Mouse (Mus musculus): ENCODE data around the gene Ankrd42. TPM values are rescaled to one million over a fixed set of nuclear protein-coding genes. Genes with fewer than 3 reads are reported as not detected.
A peak's percentile ranks its signal among the peaks of the same experiment; 100 is the strongest.

The Ankrd42 gene
- polyA plus RNA-seq, 1 experiment from 2014 or later, result 8.4 TPM

DNA sequence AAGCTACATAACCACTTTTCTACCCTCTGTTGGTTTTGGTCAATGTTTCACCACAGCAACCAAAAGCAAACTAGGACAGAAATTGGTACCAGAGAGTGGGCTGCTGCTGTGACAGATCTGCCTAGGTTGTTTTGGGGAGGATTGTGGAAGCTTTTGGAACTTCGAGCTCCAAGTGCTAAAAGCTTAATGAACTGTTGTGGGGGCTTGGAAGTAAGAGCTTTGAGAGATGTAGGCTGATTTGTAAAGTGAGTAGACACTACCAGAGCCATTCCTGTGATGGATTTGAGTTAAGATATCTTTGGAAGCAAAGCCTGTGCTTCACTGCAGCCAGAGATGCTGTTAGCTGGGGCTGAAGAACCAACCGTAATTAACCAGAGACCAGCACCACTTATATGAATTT is 46.1 kb downstream of the Ankrd42 start:
- no peaks in the 10 kb centered on the region for H3K4me1 ChIP-seq (replicated peaks; ENCODE audit: control insufficient read depth, insufficient read depth, low read length)
- ATAC-seq (ENCODE audit: low read depth), result no peak
- H3K9me3 ChIP-seq (ENCODE audit: control insufficient read depth, low read length), result no peaks in the 10 kb centered on the region
- H3K36me3 ChIP-seq (ENCODE audit: control insufficient read depth, insufficient read depth, low read length), result no peaks in the 10 kb centered on the region
- WGBS, result 76% methylated on average over 2 of the region's 2 CpGs
- H3K4me3 ChIP-seq (ENCODE audit: low read length), result no peak overlapping the region
- H3K4me2 ChIP-seq (ENCODE audit: low read depth, low read length), result no peak overlapping the region
- H3K27ac ChIP-seq (ENCODE audit: low read length), result no peak overlapping the region
- H3K27me3 ChIP-seq (ENCODE audit: control insufficient read depth, insufficient read depth, low read depth, low read length), result no peaks in the 10 kb centered on the region
- H3K9ac ChIP-seq (ENCODE audit: low read length), result no peak overlapping the region

GRCm38 (mm10) chr7:92589986-92590385 is 47.0 kb downstream of the Ankrd42 start:
- no peaks in the 10 kb centered on the region for H3K4me1 ChIP-seq (replicated peaks; ENCODE audit: control insufficient read depth, insufficient read depth, low read length)
- no peak overlapping the region for H3K4me3 ChIP-seq (ENCODE audit: low read length)
- H3K27ac ChIP-seq (ENCODE audit: low read length), result no peak overlapping the region
- 85% methylated on average over 7 of the region's 7 CpGs for WGBS
- H3K9me3 ChIP-seq (ENCODE audit: control insufficient read depth, low read length), result no peaks in the 10 kb centered on the region
- ATAC-seq (ENCODE audit: low read depth), result no peak
- no peak overlapping the region for H3K4me2 ChIP-seq (ENCODE audit: low read depth, low read length)
- no peaks in the 10 kb centered on the region for H3K36me3 ChIP-seq (ENCODE audit: control insufficient read depth, insufficient read depth, low read length)
- no peak overlapping the region for H3K9ac ChIP-seq (ENCODE audit: low read length)
- H3K27me3 ChIP-seq (ENCODE audit: control insufficient read depth, insufficient read depth, low read depth, low read length), result no peaks in the 10 kb centered on the region

DNA sequence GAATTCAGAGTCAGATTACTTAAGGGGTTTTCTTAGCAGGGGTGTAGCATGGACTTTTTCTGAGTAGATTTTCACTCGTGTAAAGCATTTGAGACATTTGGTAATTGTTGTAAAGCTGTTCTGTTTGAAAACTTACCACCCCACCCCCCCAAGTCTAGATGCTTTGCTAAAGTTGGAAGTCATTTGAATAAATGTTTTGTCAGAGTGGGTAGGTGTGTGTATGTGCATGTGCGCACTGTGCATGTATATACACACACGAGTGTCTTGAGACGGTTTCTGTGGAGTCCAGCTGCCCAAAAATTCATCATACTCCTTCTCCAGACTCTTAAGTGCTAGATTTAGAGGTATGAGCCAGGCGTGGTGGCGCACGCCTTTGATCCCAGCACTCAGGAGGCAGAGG is 53.4 kb downstream of the Ankrd42 start:
- H3K9me3 ChIP-seq (ENCODE audit: control insufficient read depth, low read length), result no peaks in the 10 kb centered on the region
- 85% methylated on average over 7 of the region's 7 CpGs for WGBS
- H3K36me3 ChIP-seq (ENCODE audit: control insufficient read depth, insufficient read depth, low read length), result 0 out of 2 replicates have a peak, but pooled peaks cover 2% of the 10 kb centered on the region
- no peak overlapping the region for H3K9ac ChIP-seq (ENCODE audit: low read length)
- no peaks in the 10 kb centered on the region for H3K4me1 ChIP-seq (replicated peaks; ENCODE audit: control insufficient read depth, insufficient read depth, low read length)
- H3K27ac ChIP-seq (ENCODE audit: low read length), result no peak overlapping the region
- no peak overlapping the region for H3K4me2 ChIP-seq (ENCODE audit: low read depth, low read length)
- ATAC-seq (ENCODE audit: low read depth), result no peak
- H3K27me3 ChIP-seq (ENCODE audit: control insufficient read depth, insufficient read depth, low read depth, low read length), result no peaks in the 10 kb centered on the region
- no peak overlapping the region for H3K4me3 ChIP-seq (ENCODE audit: low read length)

DNA sequence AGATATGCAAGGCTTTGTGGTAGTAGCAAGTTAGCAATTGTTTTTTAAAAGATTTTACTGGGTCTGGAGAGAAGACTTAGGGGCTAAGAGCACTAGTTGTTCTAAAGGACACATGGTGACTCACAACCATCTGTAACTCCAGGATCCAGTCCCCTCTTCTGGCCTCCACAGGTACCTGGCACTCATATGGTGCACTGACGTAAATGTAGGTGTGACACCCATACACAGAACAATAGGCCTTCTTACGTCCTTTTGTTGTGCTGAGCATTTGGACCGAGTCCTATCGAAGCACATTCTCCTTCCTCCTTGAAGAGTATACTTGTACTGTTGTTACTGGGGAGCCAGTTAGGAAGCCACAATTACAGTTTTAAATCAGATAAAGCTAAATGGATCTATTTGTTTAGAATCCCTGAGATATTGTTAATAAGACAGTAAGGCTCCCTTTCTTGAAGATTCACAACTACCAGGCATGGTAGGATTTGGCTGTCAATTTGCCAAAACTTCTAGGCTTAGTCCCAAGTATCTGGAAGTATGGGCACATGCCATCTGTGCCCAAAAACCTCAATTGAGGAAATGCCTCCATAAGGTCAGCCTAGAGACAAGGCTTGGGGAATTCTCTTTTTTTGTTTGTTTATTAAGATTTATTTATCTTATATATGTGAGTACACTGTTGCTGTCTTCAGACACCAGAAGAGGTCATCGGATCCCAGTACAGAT is 56.3 kb downstream of the Ankrd42 start:
- Histone ChIP-seq H3K27ac (ENCODE audit: low read length) (no peak overlapping the region), H3K4me1 (replicated peaks; ENCODE audit: control insufficient read depth, insufficient read depth, low read length) (no peaks in the 10 kb centered on the region), H3K9me3 (ENCODE audit: control insufficient read depth, low read length) (no peaks in the 10 kb centered on the region), H3K4me3 (ENCODE audit: low read length) (no peak overlapping the region), H3K36me3 (ENCODE audit: control insufficient read depth, insufficient read depth, low read length) (0 out of 2 replicates have a peak, but pooled peaks cover 6% of the 10 kb centered on the region), H3K4me2 (ENCODE audit: low read depth, low read length) (no peak overlapping the region), H3K27me3 (ENCODE audit: control insufficient read depth, insufficient read depth, low read depth, low read length) (no peaks in the 10 kb centered on the region), H3K9ac (ENCODE audit: low read length) (no peak overlapping the region)
- no peak for ATAC-seq (ENCODE audit: low read depth)
- WGBS, result 82% methylated on average over 5 of the region's 5 CpGs

DNA sequence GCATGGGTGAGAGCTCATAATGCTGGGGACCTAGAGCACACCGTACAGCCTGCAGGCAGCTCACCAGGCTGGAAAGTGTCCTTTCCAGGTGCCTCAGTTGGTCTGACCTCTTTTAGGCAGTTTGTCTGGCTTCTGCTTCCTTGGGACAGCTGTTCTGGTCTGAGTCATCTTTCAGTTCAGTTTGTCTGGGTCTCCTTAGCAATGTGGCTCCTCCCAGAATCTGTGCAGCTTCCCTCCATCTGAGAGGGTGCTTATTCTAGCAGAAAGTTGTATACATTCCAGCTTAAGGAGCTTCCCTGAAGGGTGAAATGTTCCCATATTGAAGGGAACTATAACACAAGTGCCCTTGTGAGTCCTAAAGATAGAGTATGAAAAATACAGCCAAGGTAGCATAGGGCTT is 70.2 kb downstream of the Ankrd42 start:
- Histone ChIP-seq H3K4me3 (ENCODE audit: low read length) (no peak overlapping the region), H3K36me3 (ENCODE audit: control insufficient read depth, insufficient read depth, low read length) (no peaks in the 10 kb centered on the region), H3K9ac (ENCODE audit: low read length) (no peak overlapping the region), H3K4me1 (replicated peaks; ENCODE audit: control insufficient read depth, insufficient read depth, low read length) (peaks cover 4% of the 10 kb centered on the region), H3K4me2 (ENCODE audit: low read depth, low read length) (no peak overlapping the region), H3K9me3 (ENCODE audit: control insufficient read depth, low read length) (no peaks in the 10 kb centered on the region), H3K27me3 (ENCODE audit: control insufficient read depth, insufficient read depth, low read depth, low read length) (no peaks in the 10 kb centered on the region), H3K27ac (ENCODE audit: low read length) (no peak overlapping the region)
- 90% methylated on average over 1 of the region's 1 CpGs for WGBS
- ATAC-seq (ENCODE audit: low read depth), result no peak

DNA sequence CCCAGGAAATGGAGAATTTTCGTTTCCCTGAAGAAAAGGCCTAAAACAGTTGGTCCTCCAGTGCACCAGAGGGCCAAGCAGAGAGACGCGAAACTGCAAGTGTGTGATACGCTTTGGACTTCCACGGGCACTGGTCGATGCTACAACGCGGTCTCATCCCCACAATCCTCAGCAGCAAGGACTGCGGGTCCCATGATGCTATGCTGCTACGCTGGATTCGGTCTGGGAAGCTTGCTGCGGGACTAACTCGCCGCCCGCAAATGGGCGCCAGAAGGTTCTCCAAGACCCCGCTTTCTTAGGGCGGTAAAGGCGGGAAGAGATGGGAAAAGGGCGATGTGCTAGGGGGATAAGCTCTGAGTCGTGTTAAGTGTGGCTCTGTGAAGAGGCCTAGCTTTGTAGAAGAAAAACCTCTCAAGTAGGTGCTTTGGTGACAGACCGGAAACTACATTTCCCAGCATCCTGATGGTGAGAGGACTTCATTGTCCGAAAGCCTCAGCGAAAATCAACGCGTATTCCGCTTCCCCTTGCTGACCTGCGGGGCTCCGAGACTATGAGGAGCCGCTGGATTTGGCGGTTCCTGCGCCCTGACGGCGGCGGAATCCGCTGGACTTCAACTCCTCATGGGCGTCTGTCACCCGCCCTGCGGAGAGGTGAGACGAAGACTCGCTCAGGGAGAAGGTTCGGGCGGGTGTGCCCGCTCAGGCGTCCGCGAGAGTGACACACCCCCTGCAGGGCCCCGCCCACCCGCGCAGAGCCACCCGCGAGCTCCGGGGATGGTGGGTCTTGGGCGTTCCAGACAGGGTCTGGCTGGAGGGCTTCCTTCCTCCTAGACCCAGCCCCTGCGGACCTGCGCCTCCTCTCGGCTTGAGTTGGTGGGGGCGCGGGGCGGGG is 75.7 kb downstream of the Ankrd42 start, which contains the start of gene Ccdc90b:
TSS of gene Ccdc90b (plus strand) at position 164 of the 891 bp plus-strand sequence.
- Histone ChIP-seq H3K36me3 (ENCODE audit: control insufficient read depth, insufficient read depth, low read length) (no peaks in the 10 kb centered on the region), H3K4me2 (ENCODE audit: low read depth, low read length) (peak within 1 kb of the TSS; percentile 65), H3K4me3 (ENCODE audit: low read length) (peak within 1 kb of the TSS; percentile 93), H3K9ac (ENCODE audit: low read length) (peak within 1 kb of the TSS; percentile 89), H3K27me3 (ENCODE audit: control insufficient read depth, insufficient read depth, low read depth, low read length) (no peaks in the 10 kb centered on the region), H3K27ac (ENCODE audit: low read length) (peak within 1 kb of the TSS; percentile 98), H3K4me1 (replicated peaks; ENCODE audit: control insufficient read depth, insufficient read depth, low read length) (peaks cover 4% of the 10 kb centered on the region), H3K9me3 (ENCODE audit: control insufficient read depth, low read length) (no peaks in the 10 kb centered on the region)
- peak; percentile 99 for ATAC-seq (ENCODE audit: low read depth)
- WGBS, result under 1% methylated on average over 60 of the region's 60 CpGs

- 84% methylated on average over 2 of the region's 2 CpGs for WGBS
- no peaks in the 10 kb centered on the region for H3K27me3 ChIP-seq (ENCODE audit: control insufficient read depth, insufficient read depth, low read depth, low read length)
- ATAC-seq (ENCODE audit: low read depth), result no peak
These were observed 78.2 kb downstream of the Ankrd42 start for GRCm38 (mm10) chr7:92558744-92559143.

DNA sequence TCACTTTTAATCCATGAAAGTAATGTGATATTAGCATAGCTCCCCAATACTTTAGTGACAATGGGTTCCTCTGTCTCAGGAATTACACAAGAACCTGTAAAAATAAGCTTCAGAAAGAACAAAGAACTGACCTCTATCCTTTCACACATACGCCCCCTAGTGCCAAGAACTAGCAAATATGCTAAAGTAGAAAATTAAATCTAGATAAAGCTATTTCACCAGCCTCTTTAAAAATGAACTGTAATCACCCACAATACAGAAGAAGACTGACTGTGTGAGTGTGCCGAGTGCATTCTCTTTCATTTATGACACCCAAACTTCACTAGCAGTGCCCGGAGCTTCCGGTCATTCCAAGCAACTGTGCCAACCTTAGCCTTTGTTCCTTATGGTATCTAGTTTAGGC is 86.0 kb downstream of the Ankrd42 start:
- no peak overlapping the region for H3K9ac ChIP-seq (ENCODE audit: low read length)
- no peak overlapping the region for H3K4me3 ChIP-seq (ENCODE audit: low read length)
- WGBS, result 50% methylated on average over 4 of the region's 4 CpGs
- H3K9me3 ChIP-seq (ENCODE audit: control insufficient read depth, low read length), result no peaks in the 10 kb centered on the region
- H3K27me3 ChIP-seq (ENCODE audit: control insufficient read depth, insufficient read depth, low read depth, low read length), result no peaks in the 10 kb centered on the region
- H3K4me2 ChIP-seq (ENCODE audit: low read depth, low read length), result no peak overlapping the region
- H3K27ac ChIP-seq (ENCODE audit: low read length), result no peak overlapping the region
- H3K36me3 ChIP-seq (ENCODE audit: control insufficient read depth, insufficient read depth, low read length), result no peaks in the 10 kb centered on the region
- no peaks in the 10 kb centered on the region for H3K4me1 ChIP-seq (replicated peaks; ENCODE audit: control insufficient read depth, insufficient read depth, low read length)
- ATAC-seq (ENCODE audit: low read depth), result no peak

More at GRCm38 (mm10) chr7:92558744-92559143, 78.2 kb downstream of the Ankrd42 start:
- H3K36me3 ChIP-seq (ENCODE audit: control insufficient read depth, insufficient read depth, low read length), result no peaks in the 10 kb centered on the region
- no peak overlapping the region for H3K27ac ChIP-seq (ENCODE audit: low read length)
- peaks cover 4% of the 10 kb centered on the region for H3K4me1 ChIP-seq (replicated peaks; ENCODE audit: control insufficient read depth, insufficient read depth, low read length)
- H3K9ac ChIP-seq (ENCODE audit: low read length), result no peak overlapping the region
- no peak overlapping the region for H3K4me2 ChIP-seq (ENCODE audit: low read depth, low read length)
- H3K4me3 ChIP-seq (ENCODE audit: low read length), result no peak overlapping the region
- H3K9me3 ChIP-seq (ENCODE audit: control insufficient read depth, low read length), result no peaks in the 10 kb centered on the region

GRCm38 (mm10) chr7:92550248-92550989 is 86.5 kb downstream of the Ankrd42 start:
- no peaks in the 10 kb centered on the region for H3K9me3 ChIP-seq (ENCODE audit: control insufficient read depth, low read length)
- no peak for ATAC-seq (ENCODE audit: low read depth)
- no peaks in the 10 kb centered on the region for H3K4me1 ChIP-seq (replicated peaks; ENCODE audit: control insufficient read depth, insufficient read depth, low read length)
- H3K27me3 ChIP-seq (ENCODE audit: control insufficient read depth, insufficient read depth, low read depth, low read length), result no peaks in the 10 kb centered on the region
- WGBS, result 78% methylated on average over 6 of the region's 6 CpGs
- H3K9ac ChIP-seq (ENCODE audit: low read length), result no peak overlapping the region
- no peak overlapping the region for H3K4me2 ChIP-seq (ENCODE audit: low read depth, low read length)
- H3K36me3 ChIP-seq (ENCODE audit: control insufficient read depth, insufficient read depth, low read length), result no peaks in the 10 kb centered on the region
- H3K27ac ChIP-seq (ENCODE audit: low read length), result no peak overlapping the region
- H3K4me3 ChIP-seq (ENCODE audit: low read length), result no peak overlapping the region
